Mouse (Mus musculus) spleen, postnatal 10 days (tissue): Measurements from ENCODE around the gene 1700125H20Rik.

Experiments
- DNase-seq, 2 experiments: peaks; one replicate each; pipeline ENCODE4 v3.0.0; 2021 to 2022; ENCODE audit warnings: low spot score in 2 of 2

1700125H20Rik gene

DNA sequence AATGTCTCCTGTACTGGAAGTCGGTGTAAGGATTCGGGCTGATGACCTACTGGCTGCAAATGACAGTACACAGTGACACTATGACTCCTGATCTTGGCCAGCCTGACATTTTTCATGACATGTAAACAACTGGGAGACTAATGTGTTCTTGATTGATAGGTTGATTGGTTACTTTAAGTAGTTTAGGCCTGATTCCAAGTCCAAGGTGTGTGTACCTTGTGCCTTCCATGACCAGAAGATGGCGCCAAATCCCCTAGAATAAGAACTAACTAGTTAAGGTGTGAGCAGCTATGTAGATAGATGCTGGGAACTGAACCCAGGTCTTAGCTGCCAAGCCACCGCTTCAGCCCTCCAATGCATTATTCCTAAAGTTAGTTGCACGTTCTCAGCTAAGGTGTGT is 13.9 kb downstream of the 1700125H20Rik start:
- peak; percentile 67 to 81 for DNase-seq

DNA sequence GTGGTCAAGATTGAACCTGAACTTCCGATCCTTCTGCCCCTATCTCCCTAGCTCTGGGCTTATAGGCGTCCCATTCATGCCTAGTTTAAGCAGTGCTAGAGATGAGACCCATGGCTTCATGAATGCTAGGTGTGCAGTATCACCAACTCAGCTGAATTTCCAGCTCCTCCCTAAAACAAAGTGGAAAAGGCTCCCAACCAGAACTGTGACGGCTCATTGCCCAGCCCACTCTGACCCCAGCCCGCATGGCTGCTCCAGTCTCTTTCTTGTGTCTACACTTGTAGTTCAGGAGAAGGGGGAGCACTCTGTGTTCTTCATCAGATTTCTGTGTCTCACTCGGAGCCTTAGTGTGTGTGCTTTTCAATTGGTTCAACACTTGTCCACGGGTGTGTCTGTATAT is 14.6 kb downstream of the 1700125H20Rik start:
- DNase-seq: no peak

DNA sequence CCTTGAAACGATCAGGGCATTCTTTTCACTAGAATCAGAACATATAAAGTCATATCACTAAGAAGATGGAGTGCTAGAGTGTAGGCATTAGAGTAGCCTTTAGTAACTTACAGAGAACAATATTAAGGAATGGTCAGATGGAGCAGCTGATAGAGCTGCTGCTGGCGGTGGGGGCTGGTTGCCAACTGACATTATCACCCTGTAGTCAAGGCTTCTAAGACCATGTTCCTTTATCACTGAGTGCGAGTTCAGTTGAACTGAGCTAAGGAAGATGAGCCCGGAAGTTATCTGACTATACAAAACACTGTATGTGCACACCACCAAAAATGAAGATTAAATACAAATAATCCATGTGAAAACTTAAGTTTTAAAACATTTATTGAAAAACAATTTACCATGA is 18.9 kb downstream of the 1700125H20Rik start:
- no peak for DNase-seq

DNA sequence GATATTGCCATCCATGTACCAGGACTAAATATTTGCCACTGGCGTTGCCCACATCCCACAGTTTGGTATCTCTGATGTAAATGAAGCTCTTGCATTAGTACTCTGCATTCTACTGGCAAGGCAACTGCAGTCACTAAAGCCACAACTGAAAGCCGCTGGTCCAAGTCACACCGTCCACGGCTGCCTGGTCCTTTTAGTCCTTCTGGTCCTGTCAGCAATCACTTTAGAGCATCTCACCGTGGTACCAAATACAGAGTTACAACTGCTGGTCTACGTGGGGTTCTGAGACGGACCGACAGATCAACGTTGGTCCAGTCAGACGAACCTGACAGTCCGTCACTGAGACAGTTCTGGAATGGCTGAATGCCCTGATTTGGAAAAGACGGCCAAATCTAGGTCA is 20.5 kb downstream of the 1700125H20Rik start:
- DNase-seq: no peak

DNA sequence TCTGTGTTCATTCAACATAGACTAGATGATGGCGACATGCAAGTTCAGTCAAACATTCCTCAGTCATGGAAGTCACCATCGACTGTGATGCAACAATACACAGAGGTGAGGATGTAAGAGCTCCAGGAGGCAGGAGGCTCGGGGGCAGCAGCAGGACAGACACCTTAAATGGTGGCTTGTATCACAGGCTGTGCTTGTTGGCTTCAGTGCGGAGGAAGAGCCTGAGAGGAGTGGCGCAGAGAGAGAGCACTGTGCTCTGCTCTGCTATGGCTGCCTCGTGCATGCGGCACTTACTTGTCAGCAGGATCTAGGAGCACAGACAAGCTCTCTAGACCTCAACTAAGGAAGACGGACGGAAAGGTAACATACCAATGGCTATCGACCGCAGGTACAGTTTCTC is 24.0 kb downstream of the 1700125H20Rik start:
- no peak for DNase-seq

DNA sequence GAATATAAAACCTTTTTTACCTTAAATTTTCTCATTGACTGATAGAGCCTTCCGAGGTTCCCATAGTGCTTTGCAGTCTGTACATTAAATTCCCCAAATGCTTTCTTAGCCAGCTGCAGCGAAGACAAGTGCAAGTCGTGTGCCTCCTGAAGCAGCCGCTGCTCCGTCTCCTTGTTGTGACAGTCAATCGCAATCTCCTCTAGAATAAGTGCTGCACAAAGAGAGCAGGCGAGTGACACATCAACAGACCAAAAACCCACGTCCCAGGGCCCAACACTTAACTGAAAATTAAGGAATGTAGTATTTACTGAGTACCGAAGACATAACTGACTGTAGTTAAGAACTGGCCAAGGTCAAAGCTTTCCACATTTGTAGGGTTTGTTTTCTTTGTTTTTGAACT is 25.8 kb downstream of the 1700125H20Rik start:
- no peak for DNase-seq

DNA sequence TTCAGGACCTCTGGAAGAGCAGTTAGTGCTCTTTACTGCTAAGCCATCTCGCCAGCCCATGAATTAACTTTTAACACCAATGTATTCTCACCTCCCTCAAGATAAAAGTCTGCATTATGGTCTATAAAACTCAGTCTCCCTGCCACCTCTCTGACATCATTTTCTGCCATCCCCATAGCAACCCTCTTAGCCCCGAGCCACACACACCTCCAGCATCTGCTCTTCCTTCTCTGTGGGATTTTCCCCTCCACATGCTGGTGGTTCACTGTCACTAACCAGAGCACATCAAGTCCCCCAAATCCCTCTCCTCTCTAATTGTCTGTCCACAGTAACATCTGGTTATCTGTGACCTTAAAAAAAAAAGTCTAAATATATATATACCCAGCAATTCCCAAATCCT is 28.7 kb downstream of the 1700125H20Rik start:
- DNase-seq: no peak

DNA sequence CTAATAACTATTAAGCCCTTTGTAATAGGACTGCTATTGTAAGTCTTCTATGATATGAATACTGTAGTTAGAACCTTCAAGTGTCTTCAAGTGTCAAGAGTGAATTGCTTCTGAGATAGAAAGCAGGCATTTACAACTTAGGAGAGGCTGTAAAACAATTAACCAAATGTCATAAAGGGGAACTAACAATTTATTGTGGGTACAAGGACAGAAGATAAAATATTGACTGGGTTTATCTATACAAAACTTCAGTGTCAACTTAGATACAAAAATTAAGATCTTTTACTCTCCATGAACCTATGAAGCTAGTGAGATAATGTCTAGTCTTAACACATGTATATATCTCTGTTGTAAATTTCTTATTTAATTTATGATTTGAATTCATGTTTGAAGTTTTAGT is 36.0 kb downstream of the 1700125H20Rik start:
- no peak for DNase-seq

DNA sequence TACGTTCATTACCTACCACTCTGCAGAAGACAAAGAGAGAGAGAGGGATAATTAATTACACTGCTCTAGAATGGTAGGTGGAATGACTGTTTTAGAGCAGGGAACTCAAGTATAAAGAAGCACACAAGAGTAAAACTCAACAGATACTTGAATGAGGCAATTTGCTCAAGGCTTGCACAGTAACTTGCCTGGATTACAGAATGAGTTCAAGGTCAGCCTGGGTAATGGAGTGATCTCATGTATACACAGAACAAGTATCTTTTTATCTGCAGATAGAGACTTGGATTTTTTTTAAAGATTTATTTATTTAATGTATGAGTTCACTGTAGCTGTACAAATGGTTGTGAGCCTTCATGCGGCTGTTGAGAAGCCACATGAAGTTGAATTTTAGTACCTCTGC is 40.9 kb downstream of the 1700125H20Rik start:
- DNase-seq: no peak

DNA sequence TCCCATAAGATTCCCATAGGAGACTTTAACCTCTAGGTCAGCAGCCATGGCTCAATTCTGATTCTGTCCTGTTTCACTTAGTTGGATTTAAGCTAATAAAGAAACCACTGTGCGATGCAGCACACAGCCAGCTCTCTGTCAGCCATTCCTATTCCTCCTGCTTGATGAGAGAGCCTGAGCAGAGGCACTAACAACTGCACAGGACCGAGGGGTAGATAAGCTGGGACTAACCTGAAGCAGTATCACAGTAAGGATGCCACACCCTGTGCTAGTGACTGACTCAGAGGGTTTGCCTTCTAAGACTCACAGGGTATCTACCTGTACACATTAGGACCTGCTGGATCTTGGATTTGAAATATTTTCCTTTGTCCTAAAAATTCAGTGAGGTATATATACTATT is 43.0 kb downstream of the 1700125H20Rik start:
- no peak for DNase-seq

DNA sequence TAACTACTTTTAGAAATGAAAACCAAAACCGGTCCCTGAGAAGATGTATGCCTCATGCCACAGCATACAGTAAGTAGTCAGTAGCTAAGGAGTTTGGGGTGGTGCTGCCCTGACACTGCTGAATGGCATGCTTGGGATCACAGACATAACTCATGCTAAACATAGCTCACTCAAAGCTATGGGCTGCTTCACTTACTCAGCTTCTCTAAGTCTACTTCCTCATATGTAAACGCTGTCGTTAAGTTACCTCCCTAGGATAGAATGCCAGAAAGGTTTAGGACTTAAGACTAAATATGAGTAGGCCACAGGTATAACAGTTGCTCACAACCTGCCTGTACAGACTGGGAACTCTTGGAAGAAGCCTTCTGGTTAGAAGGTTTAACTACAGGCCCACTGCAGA is 44.5 kb downstream of the 1700125H20Rik start:
- no peak for DNase-seq

DNA sequence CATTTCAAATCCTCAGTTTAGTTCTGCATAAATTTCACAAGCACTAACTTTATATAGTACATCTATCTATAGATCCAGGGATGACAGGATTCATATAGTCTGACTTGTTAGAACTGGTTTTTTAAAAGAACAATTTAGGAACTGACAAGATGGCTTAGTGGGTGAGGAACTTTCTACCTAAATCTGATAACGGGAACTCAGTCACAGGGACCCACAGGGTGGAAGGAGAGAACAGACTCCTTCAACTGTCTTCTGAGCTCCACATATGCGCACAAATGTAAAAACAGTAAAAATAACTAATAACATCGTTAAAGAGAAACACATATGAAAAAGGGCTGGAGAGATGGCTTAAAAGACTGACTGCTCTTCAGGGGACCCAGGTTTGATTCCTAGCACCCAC is 48.8 kb downstream of the 1700125H20Rik start:
- no peak for DNase-seq

DNA sequence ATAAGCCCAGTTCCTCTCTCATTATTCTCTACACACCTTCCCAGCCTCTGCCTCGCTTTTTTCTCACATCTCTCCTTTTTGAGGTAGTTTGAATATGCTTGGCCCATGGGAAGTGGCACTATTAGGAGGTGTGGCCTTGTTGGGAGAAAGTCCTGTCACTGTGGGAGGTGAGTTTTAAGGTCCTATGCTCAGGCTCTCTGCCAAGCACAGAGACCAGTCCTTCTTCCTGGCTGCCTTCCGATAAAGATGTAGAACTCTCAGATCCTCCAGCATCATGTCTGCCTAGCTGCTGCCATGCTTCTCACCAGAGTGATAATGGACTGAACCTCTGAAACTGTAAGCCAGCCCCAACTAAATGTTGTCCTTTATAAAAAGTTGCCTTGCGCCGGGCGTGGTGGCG is 52.4 kb downstream of the 1700125H20Rik start:
- no peak for DNase-seq

DNA sequence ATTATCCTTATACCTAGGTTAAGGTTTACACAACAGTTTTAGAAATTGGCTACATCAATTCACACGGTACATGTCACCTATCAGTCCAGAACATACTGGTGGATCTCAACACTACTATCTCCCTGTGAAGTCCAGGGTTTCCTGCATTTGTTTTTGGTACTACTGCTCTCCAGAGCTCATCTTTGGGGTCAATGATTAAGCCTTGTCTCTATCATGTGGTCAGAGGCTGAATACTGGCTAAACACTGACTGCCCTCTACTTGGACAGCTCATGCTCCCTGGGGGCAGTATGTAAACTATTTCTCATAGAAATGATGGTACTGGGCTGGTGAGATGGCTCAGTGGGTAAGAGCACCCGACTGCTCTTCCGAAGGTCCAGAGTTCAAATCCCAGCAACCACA is 53.0 kb downstream of the 1700125H20Rik start:
- no peak for DNase-seq
